Mouse (Mus musculus) urinary bladder, adult 2 months (tissue): ENCODE results near the gene Rnf215. TPM values are rescaled to one million over a fixed set of nuclear protein-coding genes. Genes with fewer than 3 reads are reported as not detected.
"Not testable (repeated sequence)": the region's sequence is repeated elsewhere in the genome, so short reads cannot be mapped to it uniquely, and the experiment has no call there.

Experiments
- DNase-seq: peaks from one replicate; pipeline ENCODE4 v3.0.0; 2022; ENCODE audit warnings: low spot score
- polyA plus RNA-seq: library from polyadenylated mRNA; depleted of rRNA; stranded (reverse); fragments of >200 nt; gene quantifications from 2 replicates; pipeline ENCODE4 v1.2.3, GENCODE M21; 2012

Gene Rnf215
- polyA plus RNA-seq, 1 experiment = 34.4 TPM

- no peak for DNase-seq
Observed at GRCm38 (mm10) chr11:4147098-4147497, 12.1 kb downstream of the Rnf215 start.

GRCm38 (mm10) chr11:4148120-4148519 is 13.1 kb downstream of the Rnf215 start:
- no peak for DNase-seq

GRCm38 (mm10) chr11:4148536-4149156 is 13.6 kb downstream of the Rnf215 start:
- no peak for DNase-seq

DNA sequence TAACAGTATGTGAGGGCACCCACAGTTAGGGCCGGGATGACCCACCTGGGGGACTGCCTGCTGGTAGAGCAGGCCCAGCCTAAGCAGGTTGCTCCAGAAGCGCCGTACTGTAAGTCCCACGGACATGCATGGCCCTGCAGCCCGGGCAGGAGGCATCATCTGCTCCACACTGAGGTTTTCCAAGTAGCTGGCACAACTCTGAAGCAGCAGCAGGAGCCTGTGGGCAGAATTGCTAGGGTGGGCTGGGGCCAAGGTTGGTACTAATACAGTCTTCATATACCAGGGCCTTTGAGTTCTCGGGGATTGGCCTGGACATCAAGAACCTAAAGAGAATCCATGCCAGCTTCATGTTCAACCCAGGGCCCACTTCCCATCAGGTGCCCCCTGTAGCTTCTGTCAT is 14.9 kb downstream of the Rnf215 start:
- no peak for DNase-seq

- DNase-seq = no peak
Observed at GRCm38 (mm10) chr11:4153694-4154093, 18.7 kb downstream of the Rnf215 start.

DNA sequence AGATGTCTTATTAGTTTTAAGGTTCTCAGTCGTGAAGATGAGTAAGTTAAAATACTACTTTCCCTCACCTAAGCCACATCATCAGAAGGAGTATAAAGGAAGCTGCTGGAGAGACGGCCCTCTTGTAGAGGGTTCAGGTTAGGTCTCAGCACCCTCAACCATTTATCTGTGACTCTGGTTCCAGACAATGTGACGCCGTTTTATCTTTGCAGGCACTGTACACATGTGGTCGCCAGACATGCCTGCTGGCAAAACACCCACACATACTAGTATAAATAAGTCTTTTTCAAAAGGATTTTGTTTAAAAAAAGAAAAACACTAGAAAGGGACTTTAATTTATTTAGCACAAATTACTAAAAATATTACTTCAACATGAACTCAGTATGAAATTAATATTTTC is 20.6 kb downstream of the Rnf215 start:
- DNase-seq = no peak

- DNase-seq = no peak
Observed at GRCm38 (mm10) chr11:4158676-4159075, 23.7 kb downstream of the Rnf215 start.

DNA sequence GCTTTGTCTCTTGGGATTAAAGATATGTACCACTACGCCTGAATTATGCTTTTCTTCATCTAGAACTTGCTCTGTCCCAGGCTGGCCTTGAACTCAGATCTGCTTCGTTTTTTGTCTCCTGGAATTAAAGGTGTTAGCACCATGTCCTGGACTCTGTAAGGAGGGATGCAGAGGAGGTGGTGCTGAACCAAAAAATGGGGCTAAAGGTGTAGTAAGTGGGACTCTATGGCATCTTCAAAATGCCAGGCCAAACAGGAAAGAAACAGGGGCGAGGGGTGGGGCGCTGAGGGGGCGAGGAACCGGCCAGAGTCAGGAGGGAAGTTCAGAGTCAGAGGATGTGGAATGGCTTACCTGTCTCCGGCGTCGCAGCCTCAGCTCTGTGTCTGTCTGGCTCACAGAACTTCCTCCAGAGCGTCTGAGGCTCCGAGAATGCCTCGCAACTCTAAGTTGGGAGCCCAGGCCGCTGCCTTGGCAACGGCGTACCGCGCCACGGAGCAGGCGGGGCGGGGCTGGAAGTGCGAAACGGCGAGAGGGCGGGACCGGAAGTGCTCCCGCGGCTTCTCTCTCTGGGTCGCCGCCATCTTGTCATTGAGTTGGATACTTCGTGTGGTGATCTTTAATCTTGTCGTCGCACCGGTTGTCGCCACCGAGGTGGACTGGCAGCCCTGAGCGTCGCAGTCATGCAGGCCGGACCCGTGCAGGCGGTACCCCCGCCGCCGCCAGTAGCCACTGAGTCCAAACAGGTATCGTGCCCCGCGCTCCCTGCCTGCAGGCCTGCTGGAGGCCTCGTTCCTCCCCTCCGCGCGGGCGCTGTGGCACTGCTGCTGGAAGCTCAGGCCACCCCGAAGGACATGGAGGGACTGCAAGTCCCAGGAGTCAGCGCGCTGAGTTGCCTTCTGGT is 25.1 kb downstream of the Rnf215 start, which contains the start of the genes Ccdc157 and Sf3a1:
TSS of gene Ccdc157 (minus strand) at position 486 of the 901 bp plus-strand sequence.
TSS of gene Sf3a1 (plus strand) at position 543 of the 901 bp plus-strand sequence.
- DNase-seq = peak; percentile 81

- no peak for DNase-seq
Observed at GRCm38 (mm10) chr11:4160758-4161480, 25.9 kb downstream of the Rnf215 start.

GRCm38 (mm10) chr11:4164701-4165100 is 29.7 kb downstream of the Rnf215 start:
- DNase-seq = no peak

GRCm38 (mm10) chr11:4166467-4167090 is 31.6 kb downstream of the Rnf215 start:
- DNase-seq = no peak

- DNase-seq = no peak
Observed at GRCm38 (mm10) chr11:4174586-4174985, 39.6 kb downstream of the Rnf215 start.

GRCm38 (mm10) chr11:4177716-4178115 is 42.7 kb downstream of the Rnf215 start:
- no peak for DNase-seq

DNA sequence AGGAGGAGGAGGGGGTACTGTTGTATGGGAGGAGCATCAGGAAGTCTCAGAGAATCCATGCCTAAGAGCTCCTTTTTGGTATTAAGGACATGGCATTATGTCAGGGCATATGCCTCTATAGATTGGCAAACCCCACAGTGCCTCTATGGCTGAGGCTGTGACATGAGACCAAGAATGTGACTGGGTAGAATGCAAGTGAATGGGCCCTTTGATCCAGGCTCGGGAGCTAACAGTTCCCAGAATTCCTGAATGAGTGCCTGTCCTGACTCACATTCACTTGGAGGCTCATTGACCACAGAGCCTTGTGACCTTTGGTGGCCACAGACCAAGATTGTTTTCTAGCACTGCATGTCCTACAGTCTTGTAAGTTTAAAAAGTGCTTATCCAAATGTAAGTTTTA is 47.1 kb downstream of the Rnf215 start:
- no peak for DNase-seq

GRCm38 (mm10) chr11:4183511-4183910 is 48.5 kb downstream of the Rnf215 start:
- no peak for DNase-seq

DNA sequence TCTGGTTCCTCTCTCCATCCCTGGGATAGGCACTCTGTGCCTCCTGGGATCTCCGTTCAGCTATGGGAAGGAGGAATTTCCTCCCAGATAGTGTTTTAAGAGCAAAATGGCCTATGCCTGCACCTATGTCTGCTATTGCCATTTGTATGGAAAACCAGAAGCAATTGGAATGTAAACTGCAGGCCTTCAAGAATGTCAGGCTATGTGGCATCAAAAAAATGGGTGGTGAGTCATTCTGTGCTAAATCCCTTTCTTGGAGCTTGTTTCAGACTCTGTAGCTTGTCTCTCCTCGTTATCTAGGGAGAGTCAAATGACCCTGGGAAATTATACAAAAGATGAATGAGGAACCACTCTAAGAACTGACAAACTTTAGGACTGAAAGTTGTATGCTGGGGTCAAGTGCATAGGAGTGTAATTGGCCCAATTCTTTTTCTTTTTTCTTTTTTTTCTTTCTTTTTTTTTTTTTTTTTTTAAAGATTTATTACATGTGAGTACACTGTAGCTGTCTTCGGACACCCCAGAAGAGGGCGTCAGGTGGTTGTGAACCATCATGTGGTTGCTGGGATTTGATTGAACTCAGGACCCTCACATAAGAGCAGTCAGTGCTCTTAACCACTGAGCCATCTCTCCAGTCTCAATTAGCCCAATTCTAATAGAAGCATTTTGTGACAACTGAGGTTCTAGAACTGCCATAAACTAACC is 49.4 kb downstream of the Rnf215 start:
- DNase-seq = no peak

DNA sequence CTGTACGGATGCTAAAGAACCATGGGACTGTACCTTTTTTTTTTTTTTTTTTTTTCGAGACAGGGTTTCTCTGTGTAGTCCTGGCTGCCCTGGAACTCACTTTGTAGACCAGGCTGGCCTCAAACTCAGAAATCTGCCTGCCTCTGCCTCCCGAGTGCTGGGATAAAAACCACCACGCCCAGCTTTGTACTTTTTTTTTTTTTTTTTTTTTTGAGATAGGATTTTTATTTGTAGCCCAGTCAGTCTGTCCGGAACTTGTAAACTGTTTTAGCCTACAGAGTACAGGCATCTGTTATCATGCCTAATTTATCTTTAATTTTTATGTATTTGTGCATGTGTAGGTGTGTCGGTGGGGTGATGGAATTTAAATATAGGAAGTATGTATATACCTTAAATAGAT is 50.5 kb downstream of the Rnf215 start:
- not testable (repeated sequence) for DNase-seq

DNA sequence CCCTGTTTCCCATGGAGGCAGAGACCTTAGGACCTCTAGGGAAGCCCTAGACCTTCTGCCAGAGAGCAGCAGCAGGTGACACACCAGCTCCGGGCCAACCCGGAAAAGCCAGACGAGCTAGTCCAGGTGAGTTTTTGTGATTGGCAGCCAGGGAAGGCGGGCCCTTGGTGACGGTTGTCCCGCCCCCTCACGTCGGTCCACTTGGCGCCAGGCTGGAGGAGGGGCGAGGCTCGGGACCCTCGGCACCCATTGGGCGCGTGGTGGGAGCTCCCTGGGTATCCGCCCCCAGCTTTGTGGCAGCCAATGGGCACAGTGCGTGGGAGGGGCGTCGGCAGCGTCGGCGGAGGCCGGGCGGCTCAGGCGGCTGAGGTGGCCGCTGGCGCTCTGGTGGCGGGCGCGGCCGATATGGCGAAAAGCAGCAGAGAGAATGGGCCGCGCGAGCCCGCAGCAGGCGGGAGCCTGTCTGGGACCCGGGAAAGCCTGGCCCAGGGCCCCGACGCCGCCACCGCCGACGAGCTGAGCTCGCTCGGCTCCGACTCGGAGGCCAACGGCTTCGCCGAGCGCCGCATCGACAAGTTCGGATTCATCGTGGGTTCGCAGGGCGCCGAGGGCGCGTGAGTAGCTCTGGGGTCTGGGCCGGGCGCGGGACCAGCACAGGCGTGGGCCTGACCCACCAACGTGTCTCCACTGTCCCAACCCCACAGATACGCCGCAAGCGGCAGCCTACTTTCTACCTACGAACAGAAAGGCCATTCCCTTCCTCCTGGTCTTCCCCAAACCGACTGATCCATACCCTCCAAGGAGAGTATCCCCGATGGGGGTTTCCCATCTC is 51.7 kb downstream of the Rnf215 start, which contains the start of gene Tbc1d10a:
TSS of gene Tbc1d10a (plus strand) at position 304 of the 832 bp plus-strand sequence.
- peak; percentile 95 for DNase-seq

GRCm38 (mm10) chr11:4187318-4187700 is 52.3 kb downstream of the Rnf215 start:
- no peak for DNase-seq

- DNase-seq = no peak
Observed at GRCm38 (mm10) chr11:4189182-4189581, 54.2 kb downstream of the Rnf215 start.
